Mouse (Mus musculus) hindbrain, embryonic 11.5 days (tissue): ENCODE data around the gene Actn2. TPM values are rescaled to one million over a fixed set of nuclear protein-coding genes. Genes with fewer than 3 reads are reported as not detected.

Experiments used
- ATAC-seq: fragments of 200-750 bp; cut with Nextera tagmentation; 2 replicates; pipeline ENCODE4 v1.8.0; 2017; ENCODE audit warnings: mild to moderate bottlenecking, moderate TSS enrichment, moderate library complexity; ENCODE audit not compliant: low FRiP score
- DNase-seq: peaks from one replicate; pipeline ENCODE4 v3.0.0-alpha.2; 2015; ENCODE audit warnings: low spot score
- H3K27ac ChIP-seq: fragments of 300-500 bp; sonication (generic); 2 replicates; pipeline ENCODE4 v1.5.1; 2014; ENCODE audit warnings: mild to moderate bottlenecking, low read depth, low read length
- H3K27me3 ChIP-seq: fragments of 300-500 bp; sonication (generic); 2 replicates; pipeline ENCODE4 v1.6.1; 2014; ENCODE audit warnings: mild to moderate bottlenecking, low read length, moderate library complexity, mixed read lengths; ENCODE audit not compliant: control insufficient read depth, insufficient read depth
- H3K36me3 ChIP-seq: fragments of 300-500 bp; sonication (generic); 2 replicates; pipeline ENCODE4 v1.6.1; 2014; ENCODE audit warnings: mild to moderate bottlenecking, low read length, moderate library complexity, mixed read lengths; ENCODE audit not compliant: control insufficient read depth, insufficient read depth
- H3K4me1 ChIP-seq: fragments of 300-500 bp; sonication (generic); replicated peaks from 2 replicates; pipeline ENCODE4 v1.6.1; 2014; ENCODE audit warnings: low read length, mixed read lengths; ENCODE audit not compliant: control insufficient read depth, insufficient read depth
- H3K4me2 ChIP-seq: fragments of 300-500 bp; sonication (generic); replicated peaks from 2 replicates; pipeline ENCODE4 v1.6.1; 2014; ENCODE audit warnings: mild to moderate bottlenecking, low read depth, low read length
- H3K4me3 ChIP-seq: fragments of 300-500 bp; sonication (generic); 2 replicates; pipeline ENCODE4 v1.5.1; 2014; ENCODE audit warnings: low read depth, low read length
- H3K9ac ChIP-seq: fragments of 300-500 bp; sonication (generic); 2 replicates; pipeline ENCODE4 v1.6.1; 2014; ENCODE audit warnings: low read depth, low read length
- H3K9me3 ChIP-seq: fragments of 300-500 bp; sonication (generic); 2 replicates; pipeline ENCODE4 v1.6.1; 2016; ENCODE audit warnings: low read length; ENCODE audit not compliant: control insufficient read depth
- WGBS: fragments of 180-500 bp; shearing (Covaris S2); extraction: QIAGEN DNeasy Blood & Tissue Kit; methylation state at CpG from one replicate; pipeline ENCODE4 v1.1.7; 2014; 5-methylcytosine and 5-hydroxymethylcytosine counted together
- polyA plus RNA-seq: library from polyadenylated mRNA; unstranded; fragments of >200 nt; fragmentation: Nextera tagmentation; extraction: Ambion mirVana; gene quantifications from 2 replicates; pipeline ENCODE4 v1.2.1, GENCODE M21; 2014

Actn2 gene
- polyA plus RNA-seq, 1 experiment from 2014 or later, result 3.3 TPM

- Histone ChIP-seq H3K36me3 (peaks cover 3% of the 10 kb centered on the region; the same call in 1 of the 2 replicates), H3K9me3 (no peaks in the 10 kb centered on the region), H3K27me3 (no peaks in the 10 kb centered on the region), H3K4me3 (no peak overlapping the region), H3K27ac (no peak overlapping the region), H3K9ac (no peak overlapping the region), H3K4me2 (no peak overlapping the region), H3K4me1 (no peaks in the 10 kb centered on the region)
- DNase-seq, result no peak
- no peak for ATAC-seq
- WGBS, result 93% methylated on average over 4 of the region's 4 CpGs
These were observed 112.3 kb downstream of the Actn2 start for GRCm38 (mm10) chr13:12228248-12228647.

GRCm38 (mm10) chr13:12227606-12228005, 113.0 kb downstream of the Actn2 start:
- H3K4me1 ChIP-seq, result no peaks in the 10 kb centered on the region
- DNase-seq (no peak), ATAC-seq (no peak)
- no peaks in the 10 kb centered on the region for H3K9me3 ChIP-seq
- H3K4me3 ChIP-seq, result no peak overlapping the region
- H3K4me2 ChIP-seq, result no peak overlapping the region
- H3K27me3 ChIP-seq, result no peaks in the 10 kb centered on the region
- no peak overlapping the region for H3K9ac ChIP-seq
- H3K36me3 ChIP-seq, result peaks cover 2% of the 10 kb centered on the region; the same call in 1 of the 2 replicates
- no peak overlapping the region for H3K27ac ChIP-seq
- 92% methylated on average over 5 of the region's 5 CpGs for WGBS

Other genes with a start within 250 kb of the Actn2 start
- 0.39 and 1.5 TPM in 2 replicates for gene Ryr2, start 233.8 kb downstream of the Actn2 start, polyA plus RNA-seq
- 11.4 and 11.5 TPM in 2 replicates for gene Mtr, start 82.6 kb downstream of the Actn2 start, polyA plus RNA-seq
- gene Heatr1, start 54.3 kb upstream of the Actn2 start, polyA plus RNA-seq, result 36.2 and 37.2 TPM in 2 replicates
- 12.2 and 12.3 TPM in 2 replicates for gene Lgals8, start 124.2 kb upstream of the Actn2 start, polyA plus RNA-seq
- 0.82 and 0.91 TPM in 2 replicates for gene Edaradd, start 179.7 kb upstream of the Actn2 start, polyA plus RNA-seq
- gene Ero1lb, start 225.1 kb upstream of the Actn2 start, polyA plus RNA-seq, result 13.5 and 13.9 TPM in 2 replicates